Mouse (Mus musculus) myocyte (in vitro differentiated cells): Measurements from ENCODE around the gene Vapa.

Source experiments
- E2F4 ChIP-seq: IDR thresholded peaks from one replicate; pipeline ENCODE4 v1.6.1; 2011; ENCODE audit warnings: mild to moderate bottlenecking, control low read depth, moderate library complexity; ENCODE audit not compliant: insufficient read depth
- MAX ChIP-seq: IDR thresholded peaks from one replicate; pipeline ENCODE4 v1.6.1; 2011; ENCODE audit warnings: low read depth, mild to moderate bottlenecking, control low read depth
- POLR2A ChIP-seq: IDR thresholded peaks from one replicate; pipeline ENCODE4 v1.6.1; 2011; ENCODE audit warnings: low read depth, mild to moderate bottlenecking, control low read depth, moderate library complexity; ENCODE audit not compliant: insufficient read length
- USF1 ChIP-seq: IDR thresholded peaks from one replicate; pipeline ENCODE4 v1.6.1; 2011; ENCODE audit warnings: low read depth, mild to moderate bottlenecking, control low read depth, moderate library complexity

DNA sequence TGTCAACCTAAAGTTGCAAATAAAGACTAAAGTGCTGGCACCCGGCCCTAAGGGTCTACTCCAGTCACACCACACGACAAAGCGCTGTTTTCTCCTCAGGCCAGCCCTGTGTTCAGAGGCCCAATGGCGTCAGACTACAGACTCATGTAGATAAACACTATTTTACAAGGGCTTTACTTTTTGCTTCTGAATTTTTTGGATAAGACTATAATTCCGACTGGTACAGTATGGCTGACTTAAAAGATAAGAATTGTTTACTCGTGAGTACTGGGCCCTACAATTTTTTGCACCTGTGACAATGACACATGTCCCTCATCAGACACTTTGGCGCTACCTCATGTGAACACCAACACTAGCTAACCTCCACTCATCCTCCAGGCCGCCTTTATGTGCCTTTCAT lies 42.7 kb upstream of the Vapa start:
- no peak for TF ChIP-seq POLR2A
- no peak for TF ChIP-seq E2F4
- no peak for TF ChIP-seq USF1
- no peak for TF ChIP-seq MAX
